Mouse (Mus musculus) ES-Bruce4 (cell line): ENCODE results near the gene S100a8.

Experiments used
- CTCF ChIP-seq: IDR thresholded peaks from one replicate; pipeline ENCODE4 v1.8.1; 2011; ENCODE audit warnings: low read depth, low read length
- EP300 ChIP-seq: IDR thresholded peaks from 2 replicates; pipeline ENCODE4 v1.6.1; 2011; ENCODE audit warnings: low read depth, low read length; ENCODE audit not compliant: insufficient read depth
- POLR2A ChIP-seq: IDR thresholded peaks from one replicate; pipeline ENCODE4 v1.8.1; 2011; ENCODE audit warnings: low read length; ENCODE audit not compliant: insufficient read depth

- TF ChIP-seq CTCF (no peak), POLR2A (no peak), EP300 (no peak)
Observed at GRCm38 (mm10) chr3:90647291-90647690, 21.5 kb upstream of the S100a8 start.
